Comparison of ENCODE assay signal across 26 mouse cellular contexts in genomic region chr1:96953358-96953757, GRCm38 (mm10).
"Had no signal": no experiment of that assay in that cellular context is flagged by ENCODE, and none has a peak within 500 bp of the region (broad histone marks: within the 10 kb centered on the region; RNA-seq: fewer than 3 reads in every experiment).

No protein-coding gene starts in this region.

- H3K4me3 ChIP-seq: embryonic facial prominence, embryonic 12.5 days; embryonic facial prominence, embryonic 15.5 days; erythroblast, embryonic 14.5 days; forebrain, embryonic 10.5 days; forebrain, embryonic 12.5 days; forebrain, embryonic 13.5 days; forebrain, embryonic 15.5 days; gastrocnemius, adult 2 months; heart, adult 2 months; heart, embryonic 10.5 days had no signal

- H3K9ac ChIP-seq: embryonic facial prominence, embryonic 12.5 days; embryonic facial prominence, embryonic 15.5 days; forebrain, embryonic 12.5 days; forebrain, embryonic 13.5 days; forebrain, embryonic 15.5 days; forebrain, postnatal 0 days had no signal

- H3K27me3 ChIP-seq: embryonic facial prominence, embryonic 12.5 days; embryonic facial prominence, embryonic 15.5 days; forebrain, embryonic 12.5 days; forebrain, embryonic 13.5 days; forebrain, embryonic 15.5 days had no signal

- H3K4me2 ChIP-seq: embryonic facial prominence, embryonic 12.5 days; embryonic facial prominence, embryonic 15.5 days; forebrain, embryonic 12.5 days; forebrain, embryonic 13.5 days; forebrain, embryonic 15.5 days had no signal

- ATAC-seq: forebrain, embryonic 13.5 days; forebrain, embryonic 14.5 days; forebrain, embryonic 15.5 days; forebrain, embryonic 16.5 days; forebrain, postnatal 0 days had no signal

- DNase-seq: cerebellum, adult 2 months; cerebellum, adult 8-10 months; cerebellum, adult 9-10 months; cerebellum, adult 9-11 months; cerebellum, postnatal 10 days; cerebellum, postnatal 14 days; cerebellum, postnatal 25 days; cerebellum, postnatal 36 days; embryo, embryonic 11 days; forebrain, postnatal 0 days; gastrocnemius, adult 2 months; gastrocnemius, postnatal 10 days; gastrocnemius, postnatal 14 days; gastrocnemius, postnatal 25 days; gastrocnemius, postnatal 36 days; heart, adult 2 months had no signal

- H3K27ac ChIP-seq: embryonic facial prominence, embryonic 12.5 days; embryonic facial prominence, embryonic 15.5 days; forebrain, embryonic 10.5 days; forebrain, embryonic 12.5 days; forebrain, embryonic 13.5 days; forebrain, embryonic 15.5 days; gastrocnemius, adult 2 months; heart, adult 2 months; heart, embryonic 10.5 days had no signal

- H3K4me1 ChIP-seq: embryonic facial prominence, embryonic 12.5 days; embryonic facial prominence, embryonic 15.5 days; forebrain, embryonic 10.5 days; forebrain, embryonic 12.5 days; forebrain, embryonic 13.5 days; forebrain, embryonic 15.5 days; heart, embryonic 10.5 days had no signal

- H3K36me3 ChIP-seq: embryonic facial prominence, embryonic 12.5 days; embryonic facial prominence, embryonic 15.5 days; forebrain, embryonic 10.5 days; forebrain, embryonic 12.5 days; forebrain, embryonic 15.5 days; heart, embryonic 10.5 days had no signal

- H3K9me3 ChIP-seq: embryonic facial prominence, embryonic 12.5 days; embryonic facial prominence, embryonic 15.5 days; forebrain, embryonic 10.5 days; forebrain, embryonic 12.5 days; forebrain, embryonic 13.5 days; forebrain, embryonic 15.5 days; heart, embryonic 10.5 days had no signal
